Mouse (Mus musculus) brain, embryonic 18.5 days (tissue): ENCODE measurements around the gene Ceacam1.

Experiments used
- DNase-seq: peaks from one replicate; pipeline ENCODE4 v3.0.0-alpha.2; 2012; ENCODE audit warnings: low read depth, low spot score

The Ceacam1 gene

GRCm38 (mm10) chr7:25411861-25412260, 65.5 kb downstream of the Ceacam1 start:
- no peak for DNase-seq
